Mouse (Mus musculus): ENCODE measurements around the gene Limk1. TPM values are rescaled to one million over a fixed set of nuclear protein-coding genes. Genes with fewer than 3 reads are reported as not detected.

Limk1 gene
- polyA plus RNA-seq, 1 experiment: not detected

DNA sequence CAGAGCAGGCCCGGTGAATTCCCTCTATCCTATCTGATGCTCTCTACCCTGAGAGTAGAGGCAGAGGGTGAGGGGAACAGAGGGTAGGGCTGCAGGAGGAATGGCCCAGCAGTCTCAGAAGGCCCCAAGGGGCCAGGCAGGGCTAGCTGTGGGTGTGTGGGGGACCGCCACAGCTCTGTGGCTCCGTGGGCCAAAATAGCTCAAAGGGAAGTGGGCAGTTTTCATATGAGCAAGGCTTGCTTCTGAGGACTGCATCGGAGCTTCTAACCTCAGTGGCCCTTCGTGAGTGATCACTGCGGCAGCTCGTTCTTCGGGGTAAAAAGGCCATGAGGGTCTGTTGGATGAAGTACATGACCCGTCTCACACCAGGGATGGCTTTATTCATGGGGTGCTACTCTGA lies 74.7 kb downstream of the Limk1 start:
- 83% methylated on average over 9 of the region's 9 CpGs for WGBS
- H3K27ac ChIP-seq (ENCODE audit: insufficient read depth, low read depth, low read length): no peak overlapping the region
- TF ChIP-seq CTCF (IDR thresholded peaks at IDR 0.05; ENCODE audit: insufficient read depth, low read depth, low read length) (no peak), POLR2A (IDR thresholded peaks at IDR 0.05; ENCODE audit: insufficient read depth, low read depth, low read length) (no peak)
- no peak overlapping the region for H3K4me3 ChIP-seq (ENCODE audit: insufficient read depth, low read depth, low read length)
- peaks cover 18% of the 10 kb centered on the region for H3K4me1 ChIP-seq (ENCODE audit: control insufficient read depth, insufficient read depth, low read length)

DNA sequence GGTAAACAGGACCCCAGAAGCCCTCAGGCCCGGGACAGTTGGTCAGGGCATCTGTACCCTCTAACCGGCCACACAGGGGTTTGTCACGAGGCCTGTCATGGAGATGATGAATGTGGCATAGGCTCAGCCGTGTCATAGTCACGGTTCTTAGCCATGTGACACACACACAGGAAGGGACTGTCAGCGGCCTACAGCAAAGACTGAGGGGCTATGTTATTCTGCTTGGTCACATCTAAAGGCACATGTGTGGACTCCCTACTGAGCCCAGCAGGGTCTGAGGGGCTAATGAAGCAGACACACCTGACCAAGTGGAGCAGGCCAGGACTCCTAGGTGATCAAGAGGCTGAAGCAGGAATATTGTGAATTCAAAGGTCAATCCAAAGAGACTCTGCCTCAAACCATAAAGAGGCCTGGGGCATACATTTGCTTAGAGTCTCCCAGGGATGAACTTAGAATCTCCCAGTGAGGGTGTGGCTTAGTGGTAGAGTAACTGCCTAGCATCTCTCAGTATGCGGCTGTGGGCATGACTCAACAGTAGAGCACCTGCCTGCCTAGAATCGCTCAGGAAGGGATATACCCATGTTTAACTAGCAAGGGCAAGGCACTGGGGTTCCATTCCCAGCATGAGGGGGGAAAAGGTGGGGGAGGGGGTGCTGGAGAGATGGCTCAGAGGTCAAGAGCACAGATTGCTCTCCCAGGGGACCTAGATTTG lies 76.4 kb downstream of the Limk1 start:
- 72% methylated on average over 8 of the region's 8 CpGs for WGBS
- no peak overlapping the region for H3K27ac ChIP-seq (ENCODE audit: insufficient read depth, low read depth, low read length)
- TF ChIP-seq POLR2A (IDR thresholded peaks at IDR 0.05; ENCODE audit: insufficient read depth, low read depth, low read length) (no peak), CTCF (IDR thresholded peaks at IDR 0.05; ENCODE audit: insufficient read depth, low read depth, low read length) (no peak)
- H3K4me1 ChIP-seq (ENCODE audit: control insufficient read depth, insufficient read depth, low read length): peaks cover 18% of the 10 kb centered on the region
- no peak overlapping the region for H3K4me3 ChIP-seq (ENCODE audit: insufficient read depth, low read depth, low read length)

DNA sequence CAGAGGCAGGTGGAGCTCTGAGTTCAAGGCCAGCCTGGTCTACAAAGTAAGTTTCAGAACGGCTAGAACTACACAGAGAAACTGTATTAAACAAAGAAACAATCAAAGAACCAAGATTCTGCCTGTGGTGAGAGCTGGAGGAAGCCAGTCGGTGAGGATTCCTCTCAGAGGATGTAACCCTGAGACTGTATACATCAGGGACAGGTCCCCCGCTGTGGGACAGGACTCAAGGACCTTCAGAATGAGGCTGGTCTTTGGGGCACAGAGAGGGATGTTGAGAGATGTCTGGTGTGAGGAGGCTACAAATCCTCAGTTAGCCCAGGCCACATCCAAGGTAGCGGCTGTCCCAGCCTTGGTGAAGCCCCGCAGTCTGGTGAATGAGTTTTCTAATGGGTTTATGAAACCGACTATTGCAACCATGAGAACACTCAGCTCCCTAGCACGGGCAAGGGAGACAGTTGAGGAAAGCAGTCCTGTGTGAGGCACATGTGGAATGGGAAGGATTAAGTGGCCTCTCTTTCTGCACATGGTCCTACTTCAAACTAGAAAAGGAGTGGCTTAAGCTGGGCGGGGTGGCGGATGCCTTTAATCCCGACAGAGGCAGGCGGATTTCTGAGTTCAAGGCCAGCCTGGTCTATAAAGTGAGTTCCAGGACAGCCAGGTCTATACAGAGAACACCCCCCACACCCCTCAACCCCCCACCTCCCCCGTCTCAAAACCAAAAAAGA lies 78.3 kb downstream of the Limk1 start:
- 84% methylated on average over 12 of the region's 12 CpGs for WGBS
- Histone ChIP-seq H3K4me3 (ENCODE audit: insufficient read depth, low read depth, low read length) (no peak overlapping the region), H3K4me1 (ENCODE audit: control insufficient read depth, insufficient read depth, low read length) (peaks cover 15% of the 10 kb centered on the region), H3K27ac (ENCODE audit: insufficient read depth, low read depth, low read length) (no peak overlapping the region)
- TF ChIP-seq POLR2A (IDR thresholded peaks at IDR 0.05; ENCODE audit: insufficient read depth, low read depth, low read length) (no peak), CTCF (IDR thresholded peaks at IDR 0.05; ENCODE audit: insufficient read depth, low read depth, low read length) (no peak)

DNA sequence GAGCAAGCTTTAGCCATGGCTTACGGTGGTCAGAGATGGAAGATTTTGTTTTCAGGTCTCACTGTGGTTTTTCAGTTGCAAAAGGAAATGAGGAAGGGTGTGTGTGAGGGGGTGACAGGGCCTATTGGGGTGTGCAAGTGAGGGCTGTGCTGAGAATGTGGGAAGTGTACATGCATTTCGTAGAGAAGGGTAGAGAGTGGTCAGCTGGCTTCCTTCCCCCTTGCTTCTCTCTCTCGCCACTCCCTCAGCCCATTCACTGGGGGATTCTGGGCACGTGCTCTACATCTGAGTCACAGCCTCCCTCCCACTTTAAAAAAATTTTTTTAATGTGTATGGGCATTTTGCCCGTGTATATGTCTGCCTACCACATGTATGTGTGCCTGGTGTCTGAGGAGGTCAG lies 81.3 kb downstream of the Limk1 start:
- Histone ChIP-seq H3K27ac (ENCODE audit: insufficient read depth, low read depth, low read length) (no peak overlapping the region), H3K4me3 (ENCODE audit: insufficient read depth, low read depth, low read length) (no peak overlapping the region), H3K4me1 (ENCODE audit: control insufficient read depth, insufficient read depth, low read length) (peaks cover 7% of the 10 kb centered on the region)
- TF ChIP-seq CTCF (IDR thresholded peaks at IDR 0.05; ENCODE audit: insufficient read depth, low read depth, low read length) (no peak), POLR2A (IDR thresholded peaks at IDR 0.05; ENCODE audit: insufficient read depth, low read depth, low read length) (no peak)
- 68% methylated on average over 5 of the region's 5 CpGs for WGBS

DNA sequence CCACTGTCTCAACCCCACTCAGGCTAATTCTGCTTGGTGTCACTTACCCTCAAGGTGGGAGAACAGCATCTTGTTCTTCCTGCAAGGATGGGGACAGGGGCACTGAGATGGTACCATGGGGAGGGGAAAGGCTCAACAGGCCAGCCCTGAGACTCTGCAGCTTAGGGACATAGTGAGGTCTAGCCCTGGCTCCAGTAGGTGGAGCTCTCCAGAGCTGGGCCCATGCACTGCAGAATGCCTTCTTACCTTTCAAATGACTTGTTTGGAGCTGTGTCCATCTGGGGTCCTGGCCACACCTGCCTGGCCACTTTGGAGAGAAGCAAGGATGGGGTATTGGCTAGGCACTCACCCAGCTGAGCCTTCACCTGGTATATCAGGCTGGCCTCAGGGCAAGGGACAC lies 82.1 kb downstream of the Limk1 start:
- no peak overlapping the region for H3K27ac ChIP-seq (ENCODE audit: insufficient read depth, low read depth, low read length)
- no peak overlapping the region for H3K4me3 ChIP-seq (ENCODE audit: insufficient read depth, low read depth, low read length)
- H3K4me1 ChIP-seq (ENCODE audit: control insufficient read depth, insufficient read depth, low read length): peaks cover under 1% of the 10 kb centered on the region; the same call in 1 of the 2 replicates
- no peak for TF ChIP-seq CTCF (IDR thresholded peaks at IDR 0.05; ENCODE audit: insufficient read depth, low read depth, low read length)
- TF ChIP-seq POLR2A (IDR thresholded peaks at IDR 0.05; ENCODE audit: insufficient read depth, low read depth, low read length): no peak

Other genes starting within 250 kb of the Limk1 start
- not detected in 2 replicates for gene Gtf2ird1, start 231.9 kb downstream of the Limk1 start, polyA plus RNA-seq (2012; ENCODE audit: insufficient read depth, insufficient read length, low replicate concordance, missing spikeins)
- gene Clip2, start 136.2 kb downstream of the Limk1 start, polyA plus RNA-seq (2012; ENCODE audit: insufficient read depth, insufficient read length, low replicate concordance, missing spikeins): not detected in 2 replicates
- not detected in 2 replicates for gene Syna, start 128.4 kb downstream of the Limk1 start, polyA plus RNA-seq (2012; ENCODE audit: insufficient read depth, insufficient read length, low replicate concordance, missing spikeins)
- not detected in 2 replicates for gene Rfc2, start 107.2 kb downstream of the Limk1 start, polyA plus RNA-seq (2012; ENCODE audit: insufficient read depth, insufficient read length, low replicate concordance, missing spikeins)
- gene Lat2, start 73.6 kb downstream of the Limk1 start, polyA plus RNA-seq (2012; ENCODE audit: insufficient read depth, insufficient read length, low replicate concordance, missing spikeins): not detected in 2 replicates
- gene Eif4h, start 49.1 kb downstream of the Limk1 start, polyA plus RNA-seq (2012; ENCODE audit: insufficient read depth, insufficient read length, low replicate concordance, missing spikeins): 112 TPM in 1 of 2 replicates, not detected in the other
- not detected in 2 replicates for gene Eln, start 58.7 kb upstream of the Limk1 start, polyA plus RNA-seq (2012; ENCODE audit: insufficient read depth, insufficient read length, low replicate concordance, missing spikeins)
- gene Tmem270, start 218.1 kb upstream of the Limk1 start, polyA plus RNA-seq (2012; ENCODE audit: insufficient read depth, insufficient read length, low replicate concordance, missing spikeins): not detected in 2 replicates
- gene Cldn13, start 226.9 kb upstream of the Limk1 start, polyA plus RNA-seq (2012; ENCODE audit: insufficient read depth, insufficient read length, low replicate concordance, missing spikeins): not detected in 2 replicates
- gene Mettl27, start 243.8 kb upstream of the Limk1 start, polyA plus RNA-seq (2012; ENCODE audit: insufficient read depth, insufficient read length, low replicate concordance, missing spikeins): not detected in 2 replicates